Mouse (Mus musculus) heart, adult 2 months (tissue): ENCODE data around the gene Spcs2.

ENCODE experiments used
- CTCF ChIP-seq: fragments of 200-600 bp; IDR thresholded peaks from 2 replicates; pipeline ENCODE4 v1.8.1; 2022; ENCODE audit warnings: antibody characterized with exemption, mild to moderate bottlenecking, moderate library complexity
- EP300 ChIP-seq: fragments of 200-500 bp; IDR thresholded peaks from 2 replicates; pipeline ENCODE4 v1.6.1; 2011; ENCODE audit warnings: low read depth, low read length, control low read depth; ENCODE audit not compliant: insufficient read depth
- POLR2A ChIP-seq: fragments of 200-500 bp; IDR thresholded peaks from 2 replicates; pipeline ENCODE4 v1.6.1; 2011; ENCODE audit warnings: mild to moderate bottlenecking, low read depth, low read length, control low read depth; ENCODE audit not compliant: insufficient read depth

GRCm38 (mm10) chr7:99864241-99865028 lies 1.2 kb upstream of the Spcs2 start:
- TF ChIP-seq EP300 (no peak), CTCF (no peak), POLR2A (no peak)
